Mouse (Mus musculus) testis, adult 2 months (tissue): ENCODE data around the gene Gm43720. TPM values are rescaled to one million over a fixed set of nuclear protein-coding genes. Genes with fewer than 3 reads are reported as not detected.

Experiments used
- H3K27ac ChIP-seq: fragments of 200-500 bp; 2 replicates; pipeline ENCODE4 v1.5.1; 2012; ENCODE audit warnings: low read depth, low read length; ENCODE audit not compliant: control insufficient read depth, insufficient read depth
- H3K27me3 ChIP-seq: fragments of 200-500 bp; 2 replicates; pipeline ENCODE4 v1.6.1; 2012; ENCODE audit warnings: mild to moderate bottlenecking, low read length, moderate library complexity; ENCODE audit not compliant: control insufficient read depth, insufficient read depth
- H3K36me3 ChIP-seq: fragments of 200-500 bp; 2 replicates; pipeline ENCODE4 v1.6.1; 2012; ENCODE audit warnings: mild to moderate bottlenecking, low read length; ENCODE audit not compliant: control insufficient read depth, insufficient read depth
- H3K4me1 ChIP-seq: fragments of 200-500 bp; 2 replicates; pipeline ENCODE4 v1.6.1; 2012; ENCODE audit warnings: low read length; ENCODE audit not compliant: control insufficient read depth, insufficient read depth
- H3K4me3 ChIP-seq: fragments of 200-500 bp; 2 replicates; pipeline ENCODE4 v1.5.1; 2012; ENCODE audit warnings: low read depth, mild to moderate bottlenecking, low read length, moderate library complexity, mixed read lengths; ENCODE audit not compliant: control insufficient read depth
- CTCF ChIP-seq: fragments of 200-500 bp; IDR thresholded peaks from 2 replicates; pipeline ENCODE4 v1.5.1; 2012; ENCODE audit warnings: low read depth, mild to moderate bottlenecking, inconsistent platforms, low read length, moderate library complexity; ENCODE audit not compliant: control insufficient read depth, insufficient read depth, insufficient replicate concordance
- POLR2A ChIP-seq: fragments of 200-500 bp; IDR thresholded peaks from 2 replicates; pipeline ENCODE4 v1.6.1; 2012; ENCODE audit warnings: low read depth, mild to moderate bottlenecking, inconsistent platforms, low read length, moderate library complexity; ENCODE audit not compliant: control insufficient read depth
- polyA plus RNA-seq: library from polyadenylated mRNA; depleted of rRNA; stranded (reverse); fragments of >200 nt; gene quantifications from 2 replicates; pipeline ENCODE4 v1.2.3, GENCODE M21; 2012; rRNA removed

Gm43720 gene
- polyA plus RNA-seq = not detected in 2 replicates

DNA sequence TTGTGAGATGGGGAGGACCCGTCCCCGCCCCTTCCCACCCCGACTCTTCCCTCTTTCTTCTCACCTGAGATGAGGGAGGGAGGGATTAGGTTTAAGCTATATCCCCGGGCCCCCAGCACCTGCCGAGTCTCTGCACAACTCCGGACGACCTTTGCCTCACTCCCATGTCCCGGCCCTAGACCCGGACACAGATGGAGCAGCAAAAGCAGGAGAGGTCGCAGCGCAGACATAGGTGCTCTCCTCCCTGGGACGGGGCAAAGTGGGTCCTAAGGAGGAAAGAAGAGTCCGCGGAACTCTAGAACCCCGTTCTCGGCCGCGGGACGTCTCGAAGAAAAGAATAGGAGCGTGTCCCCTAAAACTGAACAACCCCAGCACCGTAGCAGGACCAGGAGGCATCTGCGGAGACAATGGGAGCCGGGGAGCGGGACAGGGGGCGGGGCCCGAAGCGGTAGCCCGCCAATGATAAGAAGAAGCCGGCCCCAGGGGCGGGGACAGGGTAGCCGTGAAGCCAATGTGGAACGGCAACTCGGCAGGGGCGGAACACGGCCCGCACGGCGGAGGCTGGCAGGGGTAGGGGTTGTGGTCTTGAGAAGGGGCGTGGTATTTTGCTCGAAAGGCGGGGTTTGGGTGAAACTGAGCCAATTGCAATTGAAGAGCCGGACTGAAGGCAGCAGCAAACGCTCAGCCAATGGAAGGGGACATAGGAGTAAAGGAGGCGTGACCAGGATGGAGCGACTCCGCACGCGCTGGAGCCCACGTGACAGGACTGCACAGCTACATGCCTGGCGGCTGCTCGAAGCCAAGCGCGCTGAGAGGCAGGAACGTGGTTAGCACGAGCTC lies at the start of gene Gm43720, which contains the start of the genes Gpc2 and Stag3:
Gm43720 (minus strand) TSS at position 374 of the 840 bp plus-strand sequence.
Gpc2 (minus strand) TSS at position 421 of the 840 bp plus-strand sequence.
Stag3 (plus strand) TSS at position 656 of the 840 bp plus-strand sequence.
- Histone ChIP-seq H3K36me3 (peaks cover 2% of the 10 kb centered on the region), H3K27ac (peak within 1 kb of the TSS; percentile 98), H3K4me3 (peak within 1 kb of the TSS; percentile 98), H3K27me3 (no peaks in the 10 kb centered on the region), H3K4me1 (peaks cover 20% of the 10 kb centered on the region)
- no peak for TF ChIP-seq CTCF
- no peak for TF ChIP-seq POLR2A

DNA sequence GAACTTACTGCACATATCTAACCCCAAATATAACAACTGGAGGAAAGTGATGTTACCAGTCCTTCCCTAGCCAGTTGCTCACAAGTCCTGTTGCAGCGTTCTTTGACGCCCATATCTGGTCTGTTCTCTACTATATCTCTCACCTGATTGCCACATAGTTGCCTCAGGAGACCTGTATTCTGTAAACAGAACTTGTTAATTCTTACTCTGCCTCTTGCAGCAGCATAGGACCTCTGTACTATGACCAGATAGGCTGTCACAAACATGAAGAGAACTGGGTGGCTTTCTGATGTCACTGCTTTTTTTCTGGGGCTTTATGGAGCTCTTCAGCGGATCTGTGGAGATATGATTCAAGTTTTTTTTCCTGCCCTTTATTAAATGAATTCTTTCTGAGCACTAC lies 33.0 kb upstream of the Gm43720 start:
- H3K27me3 ChIP-seq = no peaks in the 10 kb centered on the region
- peaks cover 3% of the 10 kb centered on the region; the same call in 1 of the 2 replicates for H3K36me3 ChIP-seq
- no peak for TF ChIP-seq POLR2A
- no peak for TF ChIP-seq CTCF
- no peak overlapping the region for H3K4me3 ChIP-seq
- no peak overlapping the region for H3K27ac ChIP-seq
- no peaks in the 10 kb centered on the region for H3K4me1 ChIP-seq

DNA sequence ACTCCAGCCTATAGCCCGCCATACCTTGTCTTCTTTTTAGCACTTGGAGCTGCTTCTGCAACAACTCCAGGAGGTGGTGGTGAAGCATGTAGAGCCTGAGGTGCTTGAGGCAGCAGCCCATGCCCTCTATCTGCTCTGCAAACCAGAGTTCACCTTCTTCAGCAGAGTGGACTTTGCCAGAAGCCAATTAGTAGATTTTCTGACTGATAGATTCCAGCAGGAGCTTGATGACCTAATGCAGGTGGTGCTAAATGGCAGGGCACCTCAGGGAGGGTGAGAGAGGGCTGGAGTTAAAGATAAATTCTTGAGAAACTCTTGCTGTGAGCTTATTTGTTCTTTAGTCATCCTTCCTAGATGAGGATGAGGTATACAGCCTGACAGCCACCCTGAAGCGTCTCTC lies 19.9 kb upstream of the Gm43720 start:
- H3K4me3 ChIP-seq = no peak overlapping the region

DNA sequence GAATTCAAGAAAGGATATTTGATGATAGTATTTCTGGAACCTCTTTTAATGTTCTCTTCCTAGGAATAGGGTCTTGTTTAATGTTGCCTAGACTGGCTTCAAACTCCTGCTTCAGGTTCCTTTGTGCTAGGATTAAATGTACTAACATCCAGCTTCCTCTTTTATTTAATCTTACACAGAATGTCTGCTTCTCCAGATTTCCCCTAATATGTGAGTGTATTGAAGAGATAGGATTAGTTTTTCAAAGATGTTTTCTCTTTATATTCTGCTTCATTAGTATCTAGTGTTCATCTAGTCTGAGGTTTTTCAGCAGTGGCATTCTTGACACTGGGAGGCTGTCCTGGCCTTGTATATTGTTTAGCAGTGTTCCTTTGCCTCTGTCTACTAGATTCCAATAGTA lies 14.4 kb upstream of the Gm43720 start:
- TF ChIP-seq CTCF = no peak
- no peak for TF ChIP-seq POLR2A

More for the DNA sequence above, 19.9 kb upstream of the Gm43720 start:
- no peak for TF ChIP-seq POLR2A
- no peak for TF ChIP-seq CTCF
- Histone ChIP-seq H3K27me3 (no peaks in the 10 kb centered on the region), H3K36me3 (peaks cover 15% of the 10 kb centered on the region), H3K4me1 (no peaks in the 10 kb centered on the region), H3K27ac (no peak overlapping the region)

DNA sequence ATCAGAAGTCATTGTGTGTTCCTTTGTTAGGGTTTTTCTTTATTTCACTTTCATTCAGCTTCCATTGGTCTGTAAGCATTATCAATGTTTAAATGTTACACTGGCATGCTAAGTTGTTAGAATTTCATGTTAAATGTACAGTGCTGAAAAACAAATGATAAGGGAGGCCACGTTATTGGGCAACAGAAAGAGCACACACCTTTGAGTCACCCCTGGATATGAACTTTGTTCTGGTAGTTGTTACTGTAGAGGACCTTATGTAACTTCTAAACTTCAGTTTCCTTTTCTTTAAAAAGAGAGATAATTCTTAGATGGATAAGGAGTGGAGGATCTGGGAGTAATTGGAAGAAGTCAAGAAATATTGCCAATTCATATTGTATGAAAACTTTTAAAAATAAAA lies 11.9 kb upstream of the Gm43720 start:
- no peak overlapping the region for H3K27ac ChIP-seq
- H3K4me3 ChIP-seq = no peak overlapping the region
- peaks cover 1% of the 10 kb centered on the region for H3K36me3 ChIP-seq
- no peaks in the 10 kb centered on the region for H3K27me3 ChIP-seq
- H3K4me1 ChIP-seq = no peaks in the 10 kb centered on the region
- TF ChIP-seq POLR2A (no peak), CTCF (no peak)

More for the DNA sequence above, 14.4 kb upstream of the Gm43720 start:
- peaks cover 6% of the 10 kb centered on the region for H3K36me3 ChIP-seq
- H3K4me1 ChIP-seq = no peaks in the 10 kb centered on the region
- no peaks in the 10 kb centered on the region for H3K27me3 ChIP-seq
- no peak overlapping the region for H3K4me3 ChIP-seq
- H3K27ac ChIP-seq = no peak overlapping the region

DNA sequence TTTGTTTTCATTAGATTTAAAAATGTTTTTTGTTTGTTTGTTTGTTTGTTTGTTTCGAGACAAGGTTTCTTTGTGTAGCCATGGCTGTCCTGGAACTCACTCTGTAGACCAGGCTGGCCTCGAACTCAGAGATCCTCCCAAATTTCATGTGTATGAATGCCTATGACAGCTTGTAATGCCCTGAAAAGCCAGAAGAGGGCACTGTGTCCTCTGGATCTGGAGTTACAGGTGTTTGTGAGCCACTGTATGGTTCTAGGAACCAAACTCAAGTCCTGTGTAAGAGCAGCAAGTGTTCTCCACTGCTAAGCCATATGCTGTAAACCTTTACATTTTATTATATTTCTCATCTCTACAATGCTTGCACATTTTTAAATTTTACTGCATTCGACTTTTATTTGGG lies 8.1 kb upstream of the Gm43720 start:
- TF ChIP-seq CTCF (no peak), POLR2A (no peak)
- no peaks in the 10 kb centered on the region for H3K27me3 ChIP-seq
- H3K36me3 ChIP-seq = peaks cover 3% of the 10 kb centered on the region
- no peak overlapping the region for H3K27ac ChIP-seq
- H3K4me3 ChIP-seq = no peak overlapping the region
- no peaks in the 10 kb centered on the region for H3K4me1 ChIP-seq

DNA sequence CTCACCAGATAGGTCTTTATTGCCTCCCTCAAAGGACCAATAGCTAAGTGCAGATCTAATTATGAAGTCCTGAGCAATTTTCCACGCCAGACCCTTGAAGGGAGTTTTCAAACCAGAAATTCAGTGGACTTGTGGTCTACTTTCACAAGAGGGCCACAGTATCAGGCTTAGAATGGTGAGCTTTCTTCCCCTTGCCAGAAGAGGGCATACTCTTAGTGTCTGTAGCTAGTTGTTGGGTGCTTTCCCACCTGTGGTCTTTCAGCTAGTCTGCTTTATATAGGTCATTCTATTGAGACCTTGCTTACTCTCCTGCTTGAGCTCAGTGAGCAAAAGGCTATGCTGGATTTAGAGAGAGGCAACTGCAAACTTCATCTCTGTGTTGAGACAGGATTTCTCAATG lies 3.8 kb upstream of the Gm43720 start:
- no peaks in the 10 kb centered on the region for H3K27me3 ChIP-seq
- TF ChIP-seq CTCF (no peak), POLR2A (no peak)
- no peak overlapping the region for H3K4me3 ChIP-seq
- H3K36me3 ChIP-seq = peaks cover 4% of the 10 kb centered on the region
- no peak overlapping the region for H3K27ac ChIP-seq
- peaks cover 12% of the 10 kb centered on the region for H3K4me1 ChIP-seq
